ENCODE assay signal across 16 mouse cellular contexts in genomic region chr11:20165991-20166390, GRCm38 (mm10).
"Had no signal": no experiment of that assay in that cellular context is flagged by ENCODE, and none has a peak within 500 bp of the region (broad histone marks: within the 10 kb centered on the region; RNA-seq: fewer than 3 reads in every experiment).

No protein-coding gene starts in this region.

- H3K4me1 ChIP-seq: limb, embryonic 15.5 days; liver, embryonic 12.5 days; megakaryocyte, embryonic 14.5 days; midbrain, embryonic 15.5 days; neural tube, embryonic 12.5 days had no signal

- H3K27me3 ChIP-seq: limb, embryonic 15.5 days; liver, embryonic 12.5 days; megakaryocyte, embryonic 14.5 days; midbrain, embryonic 15.5 days; neural tube, embryonic 12.5 days had no signal

- H3K9ac ChIP-seq: limb, embryonic 15.5 days; liver, embryonic 12.5 days; lung, embryonic 14.5 days; midbrain, embryonic 15.5 days; neural tube, embryonic 12.5 days had no signal

- H3K4me2 ChIP-seq: limb, embryonic 15.5 days; liver, embryonic 12.5 days; lung, embryonic 14.5 days; midbrain, embryonic 11.5 days; midbrain, embryonic 15.5 days; neural tube, embryonic 12.5 days had no signal

- DNase-seq: kidney, postnatal 10 days; layer of hippocampus, adult 9-11 months; layer of hippocampus, postnatal 36 days; lung, embryonic 14.5 days; lung, postnatal 10 days; right cerebral cortex, postnatal 4 days; spleen, adult 18-20 months; thymus, adult 2 months; thymus, postnatal 25 days had no signal

- H3K36me3 ChIP-seq: limb, embryonic 15.5 days; liver, embryonic 12.5 days; midbrain, embryonic 15.5 days; neural tube, embryonic 12.5 days had no signal

- H3K9me3 ChIP-seq: limb, embryonic 15.5 days; liver, embryonic 12.5 days; megakaryocyte, embryonic 14.5 days; midbrain, embryonic 15.5 days; neural tube, embryonic 12.5 days had no signal

- H3K27ac ChIP-seq: limb, embryonic 15.5 days; liver, embryonic 12.5 days; macrophage; midbrain, embryonic 15.5 days; neural tube, embryonic 12.5 days had no signal

- H3K4me3 ChIP-seq: limb, embryonic 15.5 days; liver, embryonic 12.5 days; megakaryocyte, embryonic 14.5 days; midbrain, embryonic 15.5 days; neural tube, embryonic 12.5 days had no signal

- ATAC-seq: liver, embryonic 12.5 days; midbrain, embryonic 15.5 days had no signal
